Comparison of ENCODE assay signal across 8 mouse cellular contexts in genomic region chr12:91551773-91552526, GRCm38 (mm10). TPM values are rescaled to one million over a fixed set of nuclear protein-coding genes. Genes with fewer than 3 reads are reported as not detected.
DNase-seq lines count a peak whose midpoint lies in the region; ATAC-seq lines count a peak whose summit lies in the region.

No protein-coding gene starts in this region.

- no peaks in the 10 kb centered on the region for H3K27me3 ChIP-seq in forebrain, embryonic 15.5 days
- no peaks in the 10 kb centered on the region for H3K27me3 ChIP-seq in lung, embryonic 16.5 days (ENCODE audit: control insufficient read depth, insufficient read depth, low read depth, low read length)

- H3K9me3 ChIP-seq in forebrain, embryonic 15.5 days, result no peaks in the 10 kb centered on the region
- H3K9me3 ChIP-seq in lung, embryonic 16.5 days (ENCODE audit: control insufficient read depth, low read length), result no peaks in the 10 kb centered on the region

- peak overlapping the region; percentile 35 for H3K4me2 ChIP-seq in forebrain, embryonic 15.5 days (replicated peaks)
- peak overlapping the region; percentile 44 for H3K4me2 ChIP-seq in lung, embryonic 16.5 days (ENCODE audit: low read depth, low read length)

- H3K4me3 ChIP-seq in forebrain, embryonic 15.5 days, result peak overlapping the region; percentile 3; the same call in 1 of the 2 replicates
- H3K4me3 ChIP-seq in lung, embryonic 16.5 days (ENCODE audit: low read length), result no peak overlapping the region

- no peak overlapping the region for H3K9ac ChIP-seq in forebrain, embryonic 15.5 days (replicated peaks)
- H3K9ac ChIP-seq in lung, embryonic 16.5 days (ENCODE audit: low read length), result no peak overlapping the region

- H3K36me3 ChIP-seq in forebrain, embryonic 15.5 days, result 0 out of 2 replicates have a peak, but pooled peaks cover 2% of the 10 kb centered on the region
- no peaks in the 10 kb centered on the region for H3K36me3 ChIP-seq in lung, embryonic 16.5 days (ENCODE audit: control insufficient read depth, insufficient read depth, low read length)

- intact Hi-C loops in heart, postnatal 25 days (cut with DNase I), result no loop called here

- WGBS in forebrain, embryonic 15.5 days, result 9% methylated on average over 19 of the region's 19 CpGs
- 22% methylated on average over 19 of the region's 19 CpGs for WGBS in lung, embryonic 16.5 days

- ATAC-seq in forebrain, embryonic 15.5 days (replicated peaks), result peak; percentile 99
- peak; percentile 91 for ATAC-seq in lung, embryonic 16.5 days (ENCODE audit: low read depth)

- peak; percentile 25 for DNase-seq in spleen, adult 12 weeks (ENCODE audit: low spot score)
- no peak for DNase-seq in spleen, adult 18-20 months
- peak; percentile 27 for DNase-seq in heart, postnatal 25 days (ENCODE audit: low spot score)
- peak; percentile 70 to 79 for DNase-seq in layer of hippocampus, adult 8-10 months (ENCODE audit: low spot score in 2 of 2)
- DNase-seq in right cerebral cortex, adult 2 months (ENCODE audit: low spot score in 2 of 2), result peak; percentile 75 to 80
- DNase-seq in c-Kit-positive CD71-positive TER-119-positive erythroid progenitor cells, embryonic 14.5 days (ENCODE audit: low spot score), result no peak

- H3K4me1 ChIP-seq in forebrain, embryonic 15.5 days, result peaks cover 15% of the 10 kb centered on the region
- H3K4me1 ChIP-seq in lung, embryonic 16.5 days (replicated peaks; ENCODE audit: control insufficient read depth, insufficient read depth, low read length), result peaks cover 6% of the 10 kb centered on the region

- peak overlapping the region; percentile 69 for H3K27ac ChIP-seq in forebrain, embryonic 15.5 days (replicated peaks)
- H3K27ac ChIP-seq in lung, embryonic 16.5 days (ENCODE audit: low read length), result no peak overlapping the region

RNA-seq across cellular contexts. Expression of gene Gtf2a1, which starts 38.3 kb away (rescaled TPM):
- polyA plus RNA-seq in forebrain, embryonic 15.5 days (2015; fragmentation: Nextera tagmentation; extraction: Ambion mirVana), result 68.6 and 71.1 TPM in 2 replicates
- 10 to 100 TPM; 24.7 to 27.4 TPM for total RNA-seq in heart, postnatal 25 days (2021)
- 10 to 100 TPM; 51.2 to 64.0 (median 55.6) TPM for total RNA-seq in layer of hippocampus, adult 8-10 months (2022)
- 42.5 and 46.9 TPM in 2 replicates for polyA plus RNA-seq in lung, embryonic 16.5 days (2015; fragmentation: Nextera tagmentation; extraction: Ambion mirVana)

Comparison
In these comparisons a context has a peak if more than half of its experiments do, and no peak if none do; other contexts are left out.
1. DNase-seq: peak in spleen, adult 12 weeks (single experiment), heart, postnatal 25 days (single experiment), layer of hippocampus, adult 8-10 months (2 of 2) and right cerebral cortex, adult 2 months (2 of 2); none in spleen, adult 18-20 months (0 of 2) and c-Kit-positive CD71-positive TER-119-positive erythroid progenitor cells, embryonic 14.5 days (single experiment).